Mouse (Mus musculus): ENCODE measurements around the gene Gng12. TPM values are rescaled to one million over a fixed set of nuclear protein-coding genes. Genes with fewer than 3 reads are reported as not detected.
A peak's percentile ranks its signal among the peaks of the same experiment; 100 is the strongest.

Gng12 gene
- polyA plus RNA-seq, 1 experiment from 2014 or later = 51.7 TPM

DNA sequence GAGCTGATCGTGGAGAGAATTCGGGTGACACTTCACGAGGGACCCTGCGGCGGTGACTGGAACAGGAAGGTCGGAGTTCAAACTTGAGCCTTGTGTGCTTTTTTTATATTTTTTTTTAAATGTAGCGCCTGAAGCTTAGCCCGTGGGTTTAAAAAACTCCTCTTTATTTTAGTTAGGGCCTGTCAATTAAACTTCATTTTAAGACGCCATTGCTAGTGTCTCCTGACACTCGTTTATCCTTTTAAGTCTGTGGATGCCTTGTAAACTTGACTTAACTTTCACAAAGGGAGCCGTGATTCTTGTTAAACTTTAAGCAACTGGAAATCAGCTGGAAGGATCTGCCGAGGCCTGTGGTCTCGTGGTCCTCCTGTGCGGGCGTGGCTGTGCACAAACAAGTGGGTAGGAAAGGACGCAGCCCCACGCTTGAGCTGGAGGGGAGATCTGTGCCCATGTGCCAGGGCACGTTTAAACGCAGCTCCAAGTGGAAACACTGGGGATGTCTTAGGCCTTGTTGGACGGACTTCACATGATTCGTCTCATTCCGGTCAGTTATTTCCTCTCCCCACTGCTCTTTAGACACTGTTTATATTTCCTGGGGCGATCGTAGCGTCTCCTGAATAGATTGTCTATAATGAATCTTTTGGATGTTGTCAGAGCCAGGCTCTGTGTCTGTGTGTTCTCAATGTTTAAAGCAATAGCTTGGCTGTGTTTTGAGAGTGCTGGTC lies 886 bp downstream of the Gng12 start:
- Histone ChIP-seq H3K9ac (peak overlapping the region; percentile 95), H3K4me1 (peaks cover 19% of the 10 kb centered on the region), H3K27ac (replicated peaks) (peak overlapping the region; percentile 73), H3K36me3 (no peaks in the 10 kb centered on the region), H3K27me3 (replicated peaks) (no peaks in the 10 kb centered on the region), H3K4me3 (peak overlapping the region; percentile 90), H3K9me3 (no peaks in the 10 kb centered on the region), H3K4me2 (peak overlapping the region; percentile 95)
- 4% methylated on average over 25 of the region's 25 CpGs for WGBS
- no peak for ATAC-seq (ENCODE audit: extremely low read depth, insufficient number of reproducible peaks, low FRiP score, low TSS enrichment)

DNA sequence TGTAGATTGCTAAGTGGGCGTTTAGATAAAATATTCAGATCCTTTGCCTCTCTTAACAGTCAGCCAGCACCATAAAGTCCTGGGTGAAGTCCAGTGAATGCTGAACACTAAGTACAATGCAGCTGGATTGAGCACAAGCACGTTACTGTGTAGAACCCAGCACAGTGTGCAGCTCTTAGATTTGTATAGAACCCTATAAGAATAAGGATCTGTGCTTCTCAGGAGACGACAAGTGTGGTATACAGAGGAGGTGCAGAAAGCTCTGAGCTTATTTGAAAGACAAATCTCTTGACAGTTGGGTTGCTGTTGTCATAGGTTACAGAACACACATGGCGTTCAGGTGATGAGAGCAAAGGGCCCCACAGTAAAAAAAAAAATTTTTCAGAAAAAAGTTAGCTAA lies 1.8 kb downstream of the Gng12 start:
- WGBS = 55% methylated on average over 4 of the region's 4 CpGs
- Histone ChIP-seq H3K4me1 (peaks cover 24% of the 10 kb centered on the region), H3K27ac (replicated peaks) (no peak overlapping the region), H3K4me3 (peak overlapping the region; percentile 90), H3K9ac (peak overlapping the region; percentile 95), H3K27me3 (replicated peaks) (no peaks in the 10 kb centered on the region), H3K36me3 (no peaks in the 10 kb centered on the region), H3K9me3 (no peaks in the 10 kb centered on the region), H3K4me2 (peak overlapping the region; percentile 95)
- ATAC-seq (ENCODE audit: extremely low read depth, insufficient number of reproducible peaks, low FRiP score, low TSS enrichment) = no peak

DNA sequence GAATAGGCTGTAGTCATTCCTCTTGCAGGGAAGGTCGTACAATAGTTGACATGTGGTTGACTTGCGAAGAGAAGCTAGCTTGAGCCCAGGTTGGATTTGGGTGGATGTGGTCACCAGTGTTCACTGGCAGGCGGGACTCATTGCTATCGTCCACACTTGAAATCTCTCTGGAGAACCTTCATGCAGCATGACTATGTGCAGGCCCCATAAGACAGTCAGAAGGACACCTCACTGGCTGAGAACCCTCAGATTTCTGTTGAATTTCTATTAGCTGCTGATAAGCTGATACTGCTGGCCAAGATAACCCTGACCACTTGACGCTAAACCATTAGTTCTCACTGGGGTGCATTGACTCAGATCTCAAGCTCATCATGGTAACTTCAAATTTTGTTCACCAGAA lies 5.7 kb downstream of the Gng12 start:
- Histone ChIP-seq H3K27me3 (replicated peaks) (no peaks in the 10 kb centered on the region), H3K4me3 (no peak overlapping the region), H3K36me3 (no peaks in the 10 kb centered on the region), H3K4me1 (peaks cover 44% of the 10 kb centered on the region), H3K9me3 (no peaks in the 10 kb centered on the region), H3K4me2 (no peak overlapping the region), H3K27ac (replicated peaks) (no peak overlapping the region), H3K9ac (no peak overlapping the region)
- WGBS = 70% methylated on average over 5 of the region's 5 CpGs
- no peak for ATAC-seq (ENCODE audit: extremely low read depth, insufficient number of reproducible peaks, low FRiP score, low TSS enrichment)

DNA sequence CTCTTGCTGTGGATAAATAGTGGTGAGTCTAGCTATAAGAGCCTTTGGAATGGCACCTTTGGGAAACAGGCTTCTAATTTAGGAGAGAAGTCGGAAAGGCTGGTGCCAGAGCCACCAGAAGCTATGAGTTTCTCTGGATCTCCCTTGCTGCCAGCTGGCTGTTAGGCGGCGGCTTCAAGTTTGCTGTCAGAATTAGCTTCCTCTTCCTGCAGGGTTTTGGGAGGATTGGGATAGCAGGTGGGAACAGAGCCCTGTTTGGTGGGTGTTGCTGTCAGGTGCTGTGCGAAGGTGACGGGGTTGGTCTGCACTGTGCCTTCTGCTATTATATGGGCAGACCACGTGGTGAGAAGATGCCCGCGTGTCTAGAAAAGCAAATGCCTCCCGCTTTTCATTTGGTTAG lies 7.0 kb downstream of the Gng12 start:
- H3K4me1 ChIP-seq = peaks cover 36% of the 10 kb centered on the region
- no peak overlapping the region for H3K27ac ChIP-seq (replicated peaks)
- no peaks in the 10 kb centered on the region for H3K27me3 ChIP-seq (replicated peaks)
- ATAC-seq (ENCODE audit: extremely low read depth, insufficient number of reproducible peaks, low FRiP score, low TSS enrichment) = no peak
- no peak overlapping the region for H3K4me2 ChIP-seq
- H3K36me3 ChIP-seq = no peaks in the 10 kb centered on the region
- 82% methylated on average over 9 of the region's 9 CpGs for WGBS
- H3K9me3 ChIP-seq = no peaks in the 10 kb centered on the region
- no peak overlapping the region for H3K4me3 ChIP-seq
- no peak overlapping the region for H3K9ac ChIP-seq

DNA sequence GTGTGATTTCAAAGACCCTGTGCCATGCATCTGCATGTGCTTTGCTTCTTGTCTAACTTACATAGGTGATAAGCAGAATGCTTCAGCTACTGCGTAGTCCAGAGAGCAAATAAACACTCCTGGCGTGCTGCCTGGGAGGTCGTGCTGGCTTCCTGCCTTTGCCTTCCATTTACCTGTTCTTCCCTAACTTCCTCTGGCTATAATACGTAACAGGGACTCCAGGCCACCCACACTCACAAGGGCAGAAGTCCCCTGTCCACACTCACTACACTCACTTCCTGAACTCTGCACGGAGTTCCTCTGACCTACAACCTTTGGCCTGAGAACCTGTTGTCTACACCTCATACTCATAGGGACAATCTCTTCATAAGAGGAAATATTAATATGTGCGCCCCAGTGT lies 7.5 kb downstream of the Gng12 start:
- WGBS = 53% methylated on average over 6 of the region's 6 CpGs
- Histone ChIP-seq H3K9ac (no peak overlapping the region), H3K4me1 (peaks cover 41% of the 10 kb centered on the region), H3K4me2 (no peak overlapping the region), H3K27ac (replicated peaks) (no peak overlapping the region), H3K4me3 (no peak overlapping the region), H3K9me3 (no peaks in the 10 kb centered on the region), H3K36me3 (no peaks in the 10 kb centered on the region), H3K27me3 (replicated peaks) (no peaks in the 10 kb centered on the region)
- no peak for ATAC-seq (ENCODE audit: extremely low read depth, insufficient number of reproducible peaks, low FRiP score, low TSS enrichment)

DNA sequence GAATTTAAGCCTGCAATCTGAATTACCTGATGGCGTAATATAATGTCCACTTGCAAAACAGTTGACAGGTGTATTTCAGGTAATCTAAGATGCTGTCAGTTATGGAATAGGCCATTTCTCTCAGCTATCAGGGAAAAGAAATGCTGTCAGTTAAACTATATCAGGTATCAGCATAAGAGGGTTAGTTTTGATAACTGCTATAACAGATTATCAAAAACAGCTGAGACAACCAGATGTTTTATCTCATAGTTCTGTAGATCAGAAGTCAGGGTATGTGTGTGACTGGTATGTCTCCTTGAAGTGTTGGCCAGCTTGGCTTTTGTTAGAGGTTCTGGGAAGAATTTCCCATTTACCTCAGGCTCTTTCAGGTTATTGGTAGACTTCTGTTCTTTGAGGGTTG lies 10.0 kb downstream of the Gng12 start:
- Histone ChIP-seq H3K4me2 (no peak overlapping the region), H3K9ac (no peak overlapping the region), H3K36me3 (no peaks in the 10 kb centered on the region), H3K9me3 (no peaks in the 10 kb centered on the region), H3K27me3 (replicated peaks) (no peaks in the 10 kb centered on the region), H3K27ac (replicated peaks) (no peak overlapping the region), H3K4me3 (no peak overlapping the region), H3K4me1 (peaks cover 52% of the 10 kb centered on the region)
- WGBS = 83% methylated on average over 1 of the region's 1 CpGs
- ATAC-seq (ENCODE audit: extremely low read depth, insufficient number of reproducible peaks, low FRiP score, low TSS enrichment) = no peak

DNA sequence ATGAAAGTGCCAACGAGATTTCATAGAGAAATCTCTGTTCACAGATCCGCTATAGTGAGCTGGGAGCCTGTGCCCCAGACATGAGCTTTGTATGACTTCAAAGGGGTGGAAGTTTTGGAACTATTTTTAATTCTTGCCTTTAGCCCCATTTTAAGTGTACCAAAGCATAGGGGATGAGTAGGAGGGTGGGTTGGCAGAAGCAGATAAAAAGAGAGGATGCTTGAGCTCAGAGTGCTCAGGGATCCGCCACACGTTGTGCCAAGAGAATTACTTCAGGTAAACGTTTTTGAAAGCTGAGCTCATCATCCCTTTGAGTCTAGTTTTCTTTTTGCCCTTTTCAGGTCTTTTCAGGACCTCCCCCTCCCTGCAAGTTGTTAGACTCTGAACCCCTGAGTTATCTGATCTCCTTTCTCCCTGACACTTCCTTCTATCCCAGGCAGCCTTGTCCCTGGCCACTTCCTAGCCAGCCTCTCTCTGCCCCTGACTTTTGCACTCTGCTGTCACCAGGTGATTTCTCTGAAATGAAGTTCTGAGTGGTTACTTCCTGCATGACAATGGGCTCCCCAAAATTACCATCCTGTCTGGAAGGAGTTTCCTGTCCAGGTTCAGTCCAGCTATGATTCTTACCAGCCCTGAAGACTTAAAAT lies 12.3 kb downstream of the Gng12 start:
- H3K36me3 ChIP-seq = no peaks in the 10 kb centered on the region
- WGBS = 65% methylated on average over 5 of the region's 5 CpGs

DNA sequence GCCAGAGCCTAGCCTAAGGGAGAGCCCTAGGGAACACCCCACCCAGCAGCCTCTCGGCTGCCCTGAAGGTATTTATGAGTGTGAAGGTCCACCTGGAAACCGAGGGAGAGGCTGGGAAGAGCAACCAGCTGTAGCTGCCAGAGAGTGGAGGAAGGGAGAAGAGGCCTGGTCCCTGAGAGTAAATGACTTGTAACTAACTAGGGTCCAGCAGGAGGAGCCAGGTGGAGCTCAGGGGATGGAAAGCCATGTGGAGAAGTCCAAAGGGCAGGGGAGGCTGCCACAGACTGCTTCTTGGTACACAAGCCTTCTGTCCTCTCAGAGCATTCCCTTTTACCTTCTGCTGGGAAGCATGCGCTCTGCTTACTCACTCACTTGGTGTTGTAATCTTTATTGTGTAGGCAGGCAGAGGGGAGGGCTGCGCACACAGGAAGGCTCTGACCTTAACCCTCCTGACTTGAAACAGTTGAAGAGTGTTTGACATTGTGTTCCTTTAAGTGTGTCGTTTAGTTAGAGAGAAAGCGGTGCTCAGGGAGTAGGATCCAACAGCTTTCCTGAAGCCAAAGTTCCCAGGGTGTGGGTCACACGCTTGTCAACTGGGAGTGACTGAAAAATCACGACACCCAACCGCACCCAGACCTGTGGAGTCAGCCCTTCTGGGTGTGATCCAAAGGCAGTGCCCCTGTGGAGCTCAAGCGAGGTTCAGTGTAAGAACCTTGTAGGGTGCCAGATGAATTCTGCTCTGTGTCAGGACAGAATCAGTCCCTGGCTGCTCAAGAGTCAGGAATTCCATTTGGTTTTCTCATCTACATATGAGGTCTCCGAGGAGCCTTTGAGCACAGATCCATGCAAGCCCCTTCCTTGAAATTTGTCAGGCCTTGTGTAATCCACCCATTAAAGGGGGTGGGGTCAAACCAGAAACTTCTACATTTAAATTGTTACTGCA lies 14.6 kb downstream of the Gng12 start:
- Histone ChIP-seq H3K4me2 (peak overlapping the region; percentile 3; the same call in 1 of the 2 replicates), H3K27ac (replicated peaks) (peak overlapping the region; percentile 28; the same call in 1 of the 2 replicates), H3K36me3 (peaks cover 10% of the 10 kb centered on the region; the same call in 1 of the 2 replicates), H3K9me3 (no peaks in the 10 kb centered on the region), H3K27me3 (replicated peaks) (no peaks in the 10 kb centered on the region), H3K4me3 (no peak overlapping the region), H3K4me1 (peaks cover 38% of the 10 kb centered on the region), H3K9ac (peak overlapping the region; percentile 25; the same call in 1 of the 2 replicates)
- 0 out of 2 replicates have a peak, but pooled peaks have one; percentile 14 for ATAC-seq (ENCODE audit: extremely low read depth, insufficient number of reproducible peaks, low FRiP score, low TSS enrichment)
- WGBS = 30% methylated on average over 11 of the region's 11 CpGs

More for the DNA sequence above, 12.3 kb downstream of the Gng12 start:
- no peak overlapping the region for H3K4me3 ChIP-seq
- peaks cover 47% of the 10 kb centered on the region for H3K4me1 ChIP-seq
- no peak for ATAC-seq (ENCODE audit: extremely low read depth, insufficient number of reproducible peaks, low FRiP score, low TSS enrichment)
- no peaks in the 10 kb centered on the region for H3K27me3 ChIP-seq (replicated peaks)
- no peaks in the 10 kb centered on the region for H3K9me3 ChIP-seq
- H3K27ac ChIP-seq (replicated peaks) = no peak overlapping the region
- H3K9ac ChIP-seq = no peak overlapping the region
- H3K4me2 ChIP-seq = no peak overlapping the region

DNA sequence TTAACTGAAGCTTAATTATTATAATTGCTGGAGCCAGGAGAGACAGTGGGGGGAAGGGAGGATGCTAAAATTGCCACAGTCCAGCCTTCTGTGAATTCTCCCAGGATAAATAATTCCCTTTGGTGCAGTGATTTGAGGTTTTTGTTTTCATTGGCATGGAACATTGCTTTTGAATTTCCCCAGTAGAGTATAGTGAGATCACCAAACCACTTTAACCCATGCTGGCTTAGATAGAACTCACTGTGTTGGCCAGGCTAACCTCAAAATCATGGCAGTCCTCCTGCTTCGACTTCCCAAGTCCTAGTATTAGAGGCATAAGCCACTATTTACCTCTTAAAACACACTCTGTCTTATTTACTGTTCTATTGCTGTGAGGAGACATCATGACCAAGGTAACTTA lies 17.2 kb downstream of the Gng12 start:
- peaks cover 27% of the 10 kb centered on the region for H3K4me1 ChIP-seq
- no peak for ATAC-seq (ENCODE audit: extremely low read depth, insufficient number of reproducible peaks, low FRiP score, low TSS enrichment)
- WGBS = 77% methylated on average over 1 of the region's 1 CpGs
- no peaks in the 10 kb centered on the region for H3K9me3 ChIP-seq
- H3K4me3 ChIP-seq = no peak overlapping the region
- no peak overlapping the region for H3K9ac ChIP-seq
- peaks cover 10% of the 10 kb centered on the region; the same call in 1 of the 2 replicates for H3K36me3 ChIP-seq
- no peak overlapping the region for H3K27ac ChIP-seq (replicated peaks)
- H3K27me3 ChIP-seq (replicated peaks) = no peaks in the 10 kb centered on the region
- no peak overlapping the region for H3K4me2 ChIP-seq

DNA sequence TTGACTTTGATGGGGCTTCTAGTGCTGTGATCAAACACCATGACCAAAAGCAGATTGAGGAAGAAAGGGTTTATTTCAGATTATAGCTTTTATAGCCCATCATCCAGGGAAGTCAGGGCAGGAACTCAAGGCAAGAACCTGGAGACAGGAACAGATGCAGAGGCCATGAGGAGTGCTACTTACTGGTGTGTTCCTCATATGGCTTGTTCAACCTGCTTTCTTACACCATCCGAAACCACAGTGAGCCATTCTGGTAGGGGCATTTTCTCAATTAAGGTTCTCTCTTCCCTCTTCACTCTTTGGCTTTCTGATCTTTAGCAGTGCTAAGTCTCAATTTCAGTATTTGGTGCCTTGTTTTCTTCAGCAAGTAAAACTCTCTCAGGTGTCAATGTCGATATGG lies 19.4 kb downstream of the Gng12 start:
- Histone ChIP-seq H3K4me1 (peaks cover 16% of the 10 kb centered on the region), H3K27ac (replicated peaks) (no peak overlapping the region), H3K36me3 (peaks cover 10% of the 10 kb centered on the region; the same call in 1 of the 2 replicates), H3K27me3 (replicated peaks) (no peaks in the 10 kb centered on the region), H3K9ac (no peak overlapping the region), H3K9me3 (no peaks in the 10 kb centered on the region), H3K4me3 (no peak overlapping the region), H3K4me2 (no peak overlapping the region)
- WGBS = 86% methylated on average over 2 of the region's 2 CpGs
- no peak for ATAC-seq (ENCODE audit: extremely low read depth, insufficient number of reproducible peaks, low FRiP score, low TSS enrichment)

DNA sequence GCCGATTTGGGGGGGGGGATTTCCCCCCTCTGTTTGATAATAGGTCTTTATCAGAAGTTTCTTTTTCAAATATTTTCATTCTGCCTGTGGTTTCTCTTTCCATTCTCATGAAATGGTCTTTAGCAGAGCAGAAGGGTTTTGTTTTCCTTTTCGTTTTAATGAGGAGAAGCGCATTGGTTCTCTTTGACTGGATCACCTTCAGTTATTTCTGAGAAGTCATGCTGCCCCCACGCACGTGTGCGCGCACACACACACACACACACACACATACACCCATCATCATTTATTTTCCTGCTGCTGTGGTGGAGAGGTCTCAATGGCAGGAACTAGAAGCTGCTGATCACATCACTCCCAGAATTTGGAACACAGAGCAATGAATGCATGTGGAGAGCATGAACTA lies 20.8 kb downstream of the Gng12 start:
- H3K9me3 ChIP-seq = no peaks in the 10 kb centered on the region
- H3K4me3 ChIP-seq = no peak overlapping the region
- H3K9ac ChIP-seq = no peak overlapping the region
- H3K27me3 ChIP-seq (replicated peaks) = no peaks in the 10 kb centered on the region
- no peak for ATAC-seq (ENCODE audit: extremely low read depth, insufficient number of reproducible peaks, low FRiP score, low TSS enrichment)
- H3K4me1 ChIP-seq = peaks cover 8% of the 10 kb centered on the region
- H3K4me2 ChIP-seq = no peak overlapping the region
- H3K36me3 ChIP-seq = peaks cover 10% of the 10 kb centered on the region; the same call in 1 of the 2 replicates
- WGBS = 82% methylated on average over 7 of the region's 7 CpGs
- H3K27ac ChIP-seq (replicated peaks) = no peak overlapping the region
